Mouse (Mus musculus) embryonic fibroblast, embryonic 13.5 days (primary cell): ENCODE results near the gene Cmbl. TPM values are rescaled to one million over a fixed set of nuclear protein-coding genes. Genes with fewer than 3 reads are reported as not detected.

Experiments used
- H3K27ac ChIP-seq: 2 replicates; pipeline ENCODE4 v1.5.1; 2012; ENCODE audit warnings: low read length, control low read depth, inconsistent platforms; ENCODE audit not compliant: insufficient read depth
- H3K4me1 ChIP-seq: 2 replicates; pipeline ENCODE4 v1.6.1; 2011; ENCODE audit warnings: low read length; ENCODE audit not compliant: control insufficient read depth, insufficient read depth
- H3K4me3 ChIP-seq: 2 replicates; pipeline ENCODE4 v1.5.1; 2011; ENCODE audit warnings: mild to moderate bottlenecking, control low read depth, low read length; ENCODE audit not compliant: insufficient read depth
- CTCF ChIP-seq: IDR thresholded peaks from 2 replicates; pipeline ENCODE4 v1.5.1; 2011; ENCODE audit warnings: mild to moderate bottlenecking, control low read depth, low read length, moderate library complexity, borderline replicate concordance; ENCODE audit not compliant: insufficient read depth
- POLR2A ChIP-seq: IDR thresholded peaks from 2 replicates; pipeline ENCODE4 v1.6.1; 2011; ENCODE audit warnings: low read depth, mild to moderate bottlenecking, control low read depth, low read length, moderate library complexity
- polyA plus RNA-seq: library from polyadenylated mRNA; stranded (reverse); fragments of >200 nt; gene quantifications from 2 replicates; pipeline ENCODE4 v1.2.4, GENCODE M21; 2011; ENCODE audit warnings: low read depth; ENCODE audit not compliant: missing spikeins, insufficient read length

The Cmbl gene
- polyA plus RNA-seq, 1 experiment: 2.3 TPM

DNA sequence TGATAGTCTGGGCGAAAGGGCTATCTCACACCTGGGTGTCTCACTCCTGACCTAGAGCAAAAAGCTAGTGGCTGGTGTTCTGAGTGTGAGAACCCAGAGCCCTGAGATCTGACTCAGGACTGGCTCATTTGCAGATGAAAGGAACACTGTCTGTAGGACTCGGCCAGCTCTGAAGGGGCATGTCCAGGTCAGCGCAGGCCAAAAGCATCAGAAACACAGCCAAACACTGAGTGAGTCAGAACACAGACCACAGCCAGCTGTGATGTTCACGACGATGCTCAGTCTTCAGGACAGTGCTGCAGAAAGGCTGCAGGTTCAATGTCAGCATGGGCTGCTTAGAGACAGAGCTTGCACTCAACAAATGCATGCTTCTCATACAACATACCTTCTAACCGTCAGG is 3.8 kb upstream of the Cmbl start:
- Histone ChIP-seq H3K4me3 (no peak overlapping the region), H3K27ac (no peak overlapping the region), H3K4me1 (no peaks in the 10 kb centered on the region)
- TF ChIP-seq POLR2A: no peak
- TF ChIP-seq CTCF: no peak

DNA sequence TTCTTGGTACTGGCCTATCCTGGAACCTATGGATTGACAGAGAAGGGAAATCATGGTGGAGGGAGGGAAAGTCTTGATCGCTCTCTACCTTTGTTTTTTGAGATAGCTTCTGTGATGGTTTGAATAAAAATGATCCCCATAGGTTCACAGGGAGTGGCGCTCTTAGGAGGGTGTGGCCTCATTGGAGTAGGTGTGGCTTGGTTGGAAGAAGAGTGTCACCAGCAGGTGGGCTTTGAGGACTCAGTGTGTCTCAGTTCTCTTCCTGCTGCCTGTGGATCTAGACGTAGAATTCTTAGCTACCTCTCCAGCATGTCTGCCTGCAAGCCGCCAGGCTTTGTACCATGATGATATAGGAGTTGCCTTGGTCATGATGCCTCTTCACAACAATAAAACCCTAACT is 3.2 kb upstream of the Cmbl start:
- TF ChIP-seq CTCF: no peak
- no peak for TF ChIP-seq POLR2A
- no peak overlapping the region for H3K27ac ChIP-seq
- no peaks in the 10 kb centered on the region for H3K4me1 ChIP-seq
- no peak overlapping the region for H3K4me3 ChIP-seq

DNA sequence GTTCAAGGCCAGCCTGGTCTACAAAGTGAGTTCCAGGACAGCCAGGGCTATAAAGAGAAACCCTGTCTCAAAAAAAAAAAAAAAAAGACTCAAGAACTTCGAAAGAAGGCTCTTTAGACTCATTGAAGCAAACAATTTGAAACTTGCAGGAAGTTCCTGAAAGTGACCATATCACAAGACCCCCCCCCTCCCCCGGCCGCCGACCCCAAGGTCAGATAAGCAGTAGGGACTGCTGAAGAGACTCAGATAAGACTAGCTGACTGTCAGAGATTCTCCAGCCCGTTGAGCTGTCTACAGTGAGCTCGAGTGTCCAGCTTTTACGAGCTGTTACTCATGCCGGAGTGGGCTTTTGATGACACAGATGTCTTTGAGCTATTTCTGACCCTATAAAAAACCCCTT is 2.3 kb upstream of the Cmbl start:
- no peaks in the 10 kb centered on the region for H3K4me1 ChIP-seq
- TF ChIP-seq CTCF (no peak), POLR2A (no peak)
- H3K4me3 ChIP-seq: no peak overlapping the region
- no peak overlapping the region for H3K27ac ChIP-seq

DNA sequence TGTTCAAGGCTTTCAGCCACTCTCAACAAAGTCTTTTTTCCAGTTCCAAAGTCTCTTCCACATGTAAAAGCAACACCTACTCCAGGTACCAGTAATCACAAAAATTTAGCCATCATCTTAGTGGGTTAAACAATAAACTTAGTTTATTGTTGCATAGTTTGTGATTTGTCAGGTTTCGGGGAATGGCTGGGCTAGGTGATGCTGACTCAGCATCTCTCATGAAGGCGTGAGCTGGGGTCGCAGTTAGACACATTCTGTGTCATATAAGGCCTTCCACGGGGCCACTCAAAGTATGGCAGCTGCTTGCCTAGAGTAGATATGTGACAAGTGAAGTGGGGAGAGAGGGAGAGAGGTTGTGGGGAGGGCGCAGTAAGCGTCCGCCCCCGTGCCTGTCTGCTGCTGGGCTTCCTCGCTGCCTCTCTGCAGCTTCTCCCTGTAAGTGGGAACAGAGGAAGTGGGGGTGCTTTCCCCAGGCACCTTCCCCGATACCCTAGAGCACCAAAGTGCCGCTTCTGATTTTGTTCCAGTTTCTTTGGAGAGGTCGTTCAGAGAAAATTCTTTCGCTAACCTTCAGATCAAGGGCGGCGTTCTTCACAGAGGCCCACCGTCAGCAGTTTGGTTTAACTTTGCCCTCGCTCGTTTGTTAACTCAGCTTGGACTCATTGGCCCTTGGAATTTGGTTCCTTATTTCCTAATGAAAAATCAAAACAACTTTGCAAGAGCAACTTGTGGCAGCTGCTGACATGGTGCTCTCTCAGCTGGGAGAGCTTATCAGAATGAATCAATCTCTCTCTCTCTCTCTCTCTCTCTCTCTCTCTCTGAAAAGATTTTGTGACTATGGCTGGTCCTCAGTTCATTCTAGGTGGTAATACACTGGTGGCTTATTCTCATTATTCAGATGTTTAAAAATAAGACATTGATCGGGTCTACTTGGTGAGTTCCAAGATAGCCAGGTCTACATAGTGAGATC is 1.3 kb upstream of the Cmbl start:
- TF ChIP-seq CTCF (no peak), POLR2A (no peak)
- no peak overlapping the region for H3K27ac ChIP-seq
- H3K4me3 ChIP-seq: no peak overlapping the region
- no peaks in the 10 kb centered on the region; the same call in 1 of the 2 replicates for H3K4me1 ChIP-seq

DNA sequence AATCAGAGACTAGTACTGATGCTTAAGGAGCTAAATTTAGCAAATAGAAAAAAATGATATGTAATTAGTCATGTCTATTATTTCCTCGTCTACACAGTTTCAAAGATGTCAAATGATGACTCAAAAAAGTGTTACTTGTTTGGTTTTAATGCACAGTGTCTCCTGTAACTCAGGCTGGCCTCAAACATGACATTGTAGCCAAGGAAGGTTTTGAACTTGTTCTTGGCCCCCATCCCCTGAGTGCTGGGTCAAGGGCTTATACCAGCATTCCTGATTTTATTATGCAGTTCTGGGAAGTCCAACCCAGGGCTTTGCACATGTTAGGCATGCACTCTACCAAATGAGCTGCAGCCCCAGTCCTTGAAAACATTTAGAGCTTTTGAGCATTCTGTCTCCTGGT is 597 bp downstream of the Cmbl start:
- Histone ChIP-seq H3K4me3 (no peak overlapping the region), H3K27ac (no peak overlapping the region), H3K4me1 (no peaks in the 10 kb centered on the region; the same call in 1 of the 2 replicates)
- TF ChIP-seq CTCF: no peak
- no peak for TF ChIP-seq POLR2A

DNA sequence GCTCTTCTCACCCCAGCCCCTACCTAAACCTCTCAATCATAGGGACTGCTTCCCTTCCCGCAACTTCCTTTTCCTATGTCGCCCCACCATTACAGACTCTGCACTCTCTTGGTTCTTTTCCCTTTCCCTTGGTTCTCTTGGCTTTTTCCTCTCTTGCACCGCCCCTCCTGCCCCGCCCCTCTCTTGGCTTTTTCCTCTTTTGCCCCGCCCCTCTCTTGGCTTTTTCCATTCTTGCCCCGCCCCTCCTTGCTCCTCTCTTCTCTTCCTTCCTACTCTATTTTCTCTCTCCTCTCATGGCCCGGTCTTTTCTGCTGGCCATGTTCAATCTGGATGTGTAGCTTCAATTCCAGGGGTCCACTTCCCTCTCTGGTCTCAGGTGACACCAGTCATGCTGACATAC is 2.2 kb downstream of the Cmbl start:
- no peak overlapping the region for H3K27ac ChIP-seq
- TF ChIP-seq POLR2A: no peak
- TF ChIP-seq CTCF: no peak
- H3K4me3 ChIP-seq: no peak overlapping the region
- H3K4me1 ChIP-seq: no peaks in the 10 kb centered on the region; the same call in 1 of the 2 replicates

DNA sequence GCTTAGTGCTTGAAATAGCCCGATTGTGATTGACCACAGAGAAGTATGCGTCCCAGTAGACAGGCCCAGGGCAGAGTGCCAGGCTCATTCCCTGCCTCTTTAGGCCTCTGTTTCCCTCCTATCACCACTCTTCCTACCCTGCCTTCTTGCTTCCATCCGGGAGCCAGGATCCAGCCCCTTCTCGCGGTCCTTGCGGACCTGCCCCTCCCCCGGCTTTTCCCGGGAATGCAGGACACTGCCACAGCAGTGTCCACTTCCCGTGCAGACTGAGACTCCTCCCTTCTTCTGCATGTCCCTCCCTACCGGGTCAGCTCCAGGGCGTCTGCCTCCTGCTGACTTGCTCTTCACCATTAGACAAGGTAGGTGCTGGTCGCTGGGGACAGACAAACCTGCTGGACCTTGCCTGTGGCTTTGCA is 3.4 kb downstream of the Cmbl start:
- Histone ChIP-seq H3K4me3 (no peak overlapping the region), H3K4me1 (no peaks in the 10 kb centered on the region; the same call in 1 of the 2 replicates), H3K27ac (no peak overlapping the region)
- no peak for TF ChIP-seq POLR2A

DNA sequence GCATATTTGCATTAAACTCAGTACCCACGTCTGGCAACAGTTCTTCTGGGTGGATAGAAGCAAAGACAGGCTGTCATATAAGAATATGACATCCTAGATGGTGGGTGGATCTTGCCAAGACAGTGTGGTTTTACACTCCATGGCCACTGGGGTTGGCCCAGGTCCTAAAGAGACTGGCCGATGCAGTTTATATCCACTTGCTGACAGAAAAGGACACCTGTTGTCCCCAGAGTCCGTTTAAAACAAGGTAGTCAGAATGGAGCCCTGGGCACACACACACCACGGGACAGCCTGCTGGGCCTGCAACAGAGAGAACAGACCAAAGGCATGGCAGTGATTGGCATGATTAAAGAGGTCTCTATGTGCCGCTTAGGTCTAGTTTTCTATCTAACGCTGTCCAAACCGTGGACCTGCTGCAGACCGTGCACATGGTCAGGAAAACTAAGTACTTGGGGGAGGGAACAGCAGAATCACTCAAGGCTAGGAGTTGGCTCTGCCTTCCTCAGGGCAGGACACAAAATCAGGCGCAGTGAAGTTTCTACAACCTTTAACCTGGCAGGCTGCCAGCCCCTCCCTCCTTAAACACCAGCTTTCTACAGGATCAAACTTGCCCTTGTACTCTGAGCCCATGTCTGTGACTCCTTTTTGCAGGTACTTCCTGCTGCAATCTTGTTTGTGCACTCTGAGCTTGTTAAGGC is 4.3 kb downstream of the Cmbl start:
- no peak for TF ChIP-seq POLR2A
- TF ChIP-seq CTCF: no peak
- no peaks in the 10 kb centered on the region; the same call in 1 of the 2 replicates for H3K4me1 ChIP-seq
- H3K4me3 ChIP-seq: no peak overlapping the region
- H3K27ac ChIP-seq: no peak overlapping the region

DNA sequence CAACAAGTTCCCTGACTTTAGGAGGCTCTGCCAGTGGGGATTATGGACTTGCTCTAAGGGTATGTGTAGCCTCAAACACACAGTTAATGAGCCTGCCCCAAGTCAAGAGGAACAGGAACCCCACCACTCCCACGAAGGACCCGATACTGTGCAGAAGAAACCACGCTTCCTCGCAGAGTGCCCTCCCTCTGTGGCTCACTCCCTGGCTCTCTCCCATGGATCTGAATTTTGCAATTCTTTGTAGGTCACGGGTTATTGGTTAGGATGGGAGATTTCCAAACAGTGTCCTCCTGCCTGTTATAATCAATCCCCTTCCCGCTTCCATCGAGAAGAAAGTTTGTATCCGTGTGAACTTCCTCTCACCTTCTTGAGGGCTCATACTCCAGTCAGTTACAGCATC is 5.8 kb downstream of the Cmbl start:
- Histone ChIP-seq H3K4me3 (no peak overlapping the region), H3K27ac (no peak overlapping the region), H3K4me1 (no peaks in the 10 kb centered on the region; the same call in 1 of the 2 replicates)
- TF ChIP-seq POLR2A: no peak
- TF ChIP-seq CTCF: no peak
